Mouse (Mus musculus): ENCODE results near the gene Fam162a. TPM values are rescaled to one million over a fixed set of nuclear protein-coding genes. Genes with fewer than 3 reads are reported as not detected.

Gene Fam162a
- polyA plus RNA-seq, 1 experiment from 2014 or later = 166 TPM

Other genes starting within 250 kb of the Fam162a start
- gene Parp14, start 200.1 kb downstream of the Fam162a start, polyA plus RNA-seq (2015; fragmentation: Nextera tagmentation; extraction: Ambion mirVana) = 0.38 and 0.44 TPM in 2 replicates
- 2.3 and 2.4 TPM in 2 replicates for gene Parp9, start 133.1 kb downstream of the Fam162a start, polyA plus RNA-seq (2015; fragmentation: Nextera tagmentation; extraction: Ambion mirVana)
- 1.2 and 1.4 TPM in 2 replicates for gene Dtx3l, start 132.4 kb downstream of the Fam162a start, polyA plus RNA-seq (2015; fragmentation: Nextera tagmentation; extraction: Ambion mirVana)
- gene Kpna1, start 92.8 kb downstream of the Fam162a start, polyA plus RNA-seq (2015; fragmentation: Nextera tagmentation; extraction: Ambion mirVana) = 72.7 and 74.9 TPM in 2 replicates
- gene Wdr5b, start 30.4 kb downstream of the Fam162a start, polyA plus RNA-seq (2015; fragmentation: Nextera tagmentation; extraction: Ambion mirVana) = 12.6 and 14.4 TPM in 2 replicates
- gene Ccdc58, start 91 bp upstream of the Fam162a start, polyA plus RNA-seq (2015; fragmentation: Nextera tagmentation; extraction: Ambion mirVana) = 41.7 and 46.5 TPM in 2 replicates
- gene Csta1, start 59.6 kb upstream of the Fam162a start, polyA plus RNA-seq (2015; fragmentation: Nextera tagmentation; extraction: Ambion mirVana) = not detected in 2 replicates
- 0.85 and 0.92 TPM in 2 replicates for gene Stfa2l1, start 85.2 kb upstream of the Fam162a start, polyA plus RNA-seq (2015; fragmentation: Nextera tagmentation; extraction: Ambion mirVana)
- gene Gm5483, start 112.6 kb upstream of the Fam162a start, polyA plus RNA-seq (2015; fragmentation: Nextera tagmentation; extraction: Ambion mirVana) = 1.5 and 1.7 TPM in 2 replicates
- gene Gm5416, start 138.8 kb upstream of the Fam162a start, polyA plus RNA-seq (2015; fragmentation: Nextera tagmentation; extraction: Ambion mirVana) = not detected in 2 replicates
- gene 2010005H15Rik, start 149.9 kb upstream of the Fam162a start, polyA plus RNA-seq (2015; fragmentation: Nextera tagmentation; extraction: Ambion mirVana) = 0.96 TPM in 1 of 2 replicates, not detected in the other
- gene Stfa1, start 205.4 kb upstream of the Fam162a start, polyA plus RNA-seq (2015; fragmentation: Nextera tagmentation; extraction: Ambion mirVana) = 3.4 and 3.8 TPM in 2 replicates